Mouse (Mus musculus): ENCODE data around the gene Camkk2. TPM values are rescaled to one million over a fixed set of nuclear protein-coding genes. Genes with fewer than 3 reads are reported as not detected.

Camkk2 gene
- polyA plus RNA-seq, 1 experiment: 26.2 TPM

- no peaks in the 10 kb centered on the region for H3K4me1 ChIP-seq (ENCODE audit: control insufficient read depth, insufficient read depth, low read length)
- no peak overlapping the region for H3K27ac ChIP-seq (ENCODE audit: insufficient read depth, low read length)
- peak; percentile 19 for TF ChIP-seq CTCF (IDR thresholded peaks at IDR 0.05; ENCODE audit: low read depth, low read length)
- TF ChIP-seq POLR2A (IDR thresholded peaks at IDR 0.05; ENCODE audit: insufficient read depth, low read length): no peak
- peaks cover 6% of the 10 kb centered on the region; the same call in 1 of the 2 replicates for H3K9me3 ChIP-seq (replicated peaks; ENCODE audit: control insufficient read depth, insufficient read depth, low read length, poor library complexity, severe bottlenecking)
- no peak overlapping the region for H3K9ac ChIP-seq (ENCODE audit: low read depth, poor library complexity, severe bottlenecking)
- no peaks in the 10 kb centered on the region for H3K27me3 ChIP-seq (ENCODE audit: control insufficient read depth, insufficient read depth, low read length, poor library complexity, severe bottlenecking)
- no peaks in the 10 kb centered on the region for H3K36me3 ChIP-seq (ENCODE audit: control insufficient read depth, insufficient read depth, low read length, poor library complexity, severe bottlenecking)
- H3K4me3 ChIP-seq (ENCODE audit: low read depth, low read length): no peak overlapping the region
Measured at GRCm38 (mm10) chr5:122716793-122717192, 62.4 kb downstream of the Camkk2 start.

- no peak overlapping the region for H3K27ac ChIP-seq (ENCODE audit: insufficient read depth, low read length)
- no peaks in the 10 kb centered on the region for H3K4me1 ChIP-seq (ENCODE audit: control insufficient read depth, insufficient read depth, low read length)
- H3K27me3 ChIP-seq (ENCODE audit: control insufficient read depth, insufficient read depth, low read length, poor library complexity, severe bottlenecking): no peaks in the 10 kb centered on the region
- no peak overlapping the region for H3K4me3 ChIP-seq (ENCODE audit: low read depth, low read length)
- no peaks in the 10 kb centered on the region for H3K36me3 ChIP-seq (ENCODE audit: control insufficient read depth, insufficient read depth, low read length, poor library complexity, severe bottlenecking)
- H3K9me3 ChIP-seq (replicated peaks; ENCODE audit: control insufficient read depth, insufficient read depth, low read length, poor library complexity, severe bottlenecking): peaks cover 6% of the 10 kb centered on the region; the same call in 1 of the 2 replicates
- TF ChIP-seq EP300 (IDR thresholded peaks at IDR 0.05; ENCODE audit: insufficient read depth, low read depth, low read length) (no peak), CTCF (IDR thresholded peaks at IDR 0.05; ENCODE audit: low read depth, low read length) (no peak), POLR2A (IDR thresholded peaks at IDR 0.05; ENCODE audit: insufficient read depth, low read length) (no peak)
- H3K9ac ChIP-seq (ENCODE audit: low read depth, poor library complexity, severe bottlenecking): no peak overlapping the region
Measured at GRCm38 (mm10) chr5:122715723-122716122, 63.5 kb downstream of the Camkk2 start.

GRCm38 (mm10) chr5:122708819-122709218, 70.4 kb downstream of the Camkk2 start:
- peaks cover 6% of the 10 kb centered on the region; the same call in 1 of the 2 replicates for H3K9me3 ChIP-seq (replicated peaks; ENCODE audit: control insufficient read depth, insufficient read depth, low read length, poor library complexity, severe bottlenecking)
- no peak for TF ChIP-seq POLR2A (IDR thresholded peaks at IDR 0.05; ENCODE audit: insufficient read depth, low read length)
- no peak for TF ChIP-seq EP300 (IDR thresholded peaks at IDR 0.05; ENCODE audit: insufficient read depth, low read depth, low read length)
- no peak for TF ChIP-seq CTCF (IDR thresholded peaks at IDR 0.05; ENCODE audit: low read depth, low read length)

GRCm38 (mm10) chr5:122707276-122708181, 71.7 kb downstream of the Camkk2 start, which contains the start of gene P2rx4:
Gene P2rx4, plus strand, starts transcription at chr5:122707544.
- Histone ChIP-seq H3K36me3 (ENCODE audit: control insufficient read depth, insufficient read depth, low read length, poor library complexity, severe bottlenecking) (no peaks in the 10 kb centered on the region), H3K4me1 (ENCODE audit: control insufficient read depth, insufficient read depth, low read length) (no peaks in the 10 kb centered on the region), H3K9ac (ENCODE audit: low read depth, poor library complexity, severe bottlenecking) (peak within 1 kb of the TSS; percentile 40), H3K27me3 (ENCODE audit: control insufficient read depth, insufficient read depth, low read length, poor library complexity, severe bottlenecking) (no peaks in the 10 kb centered on the region), H3K4me3 (ENCODE audit: low read depth, low read length) (peak within 1 kb of the TSS; percentile 76), H3K9me3 (replicated peaks; ENCODE audit: control insufficient read depth, insufficient read depth, low read length, poor library complexity, severe bottlenecking) (no peaks in the 10 kb centered on the region), H3K27ac (ENCODE audit: insufficient read depth, low read length) (peak within 1 kb of the TSS; percentile 12; the same call in 1 of the 2 replicates)
- TF ChIP-seq CTCF (IDR thresholded peaks at IDR 0.05; ENCODE audit: low read depth, low read length) (peak; percentile 21), POLR2A (IDR thresholded peaks at IDR 0.05; ENCODE audit: insufficient read depth, low read length) (no peak), EP300 (IDR thresholded peaks at IDR 0.05; ENCODE audit: insufficient read depth, low read depth, low read length) (peak; percentile 68; the same call in 1 of the 2 replicates)

More at GRCm38 (mm10) chr5:122708819-122709218, 70.4 kb downstream of the Camkk2 start:
- Histone ChIP-seq H3K36me3 (ENCODE audit: control insufficient read depth, insufficient read depth, low read length, poor library complexity, severe bottlenecking) (no peaks in the 10 kb centered on the region), H3K9ac (ENCODE audit: low read depth, poor library complexity, severe bottlenecking) (no peak overlapping the region), H3K27ac (ENCODE audit: insufficient read depth, low read length) (no peak overlapping the region), H3K4me3 (ENCODE audit: low read depth, low read length) (no peak overlapping the region), H3K4me1 (ENCODE audit: control insufficient read depth, insufficient read depth, low read length) (no peaks in the 10 kb centered on the region), H3K27me3 (ENCODE audit: control insufficient read depth, insufficient read depth, low read length, poor library complexity, severe bottlenecking) (no peaks in the 10 kb centered on the region)

GRCm38 (mm10) chr5:122706917-122707275, 72.3 kb downstream of the Camkk2 start:
- H3K27me3 ChIP-seq (ENCODE audit: control insufficient read depth, insufficient read depth, low read length, poor library complexity, severe bottlenecking): no peaks in the 10 kb centered on the region
- TF ChIP-seq EP300 (IDR thresholded peaks at IDR 0.05; ENCODE audit: insufficient read depth, low read depth, low read length): no peak
- TF ChIP-seq POLR2A (IDR thresholded peaks at IDR 0.05; ENCODE audit: insufficient read depth, low read length): no peak
- TF ChIP-seq CTCF (IDR thresholded peaks at IDR 0.05; ENCODE audit: low read depth, low read length): no peak
- H3K9me3 ChIP-seq (replicated peaks; ENCODE audit: control insufficient read depth, insufficient read depth, low read length, poor library complexity, severe bottlenecking): no peaks in the 10 kb centered on the region
- H3K36me3 ChIP-seq (ENCODE audit: control insufficient read depth, insufficient read depth, low read length, poor library complexity, severe bottlenecking): no peaks in the 10 kb centered on the region
- H3K4me1 ChIP-seq (ENCODE audit: control insufficient read depth, insufficient read depth, low read length): no peaks in the 10 kb centered on the region
- H3K4me3 ChIP-seq (ENCODE audit: low read depth, low read length): peak overlapping the region; percentile 76
- H3K27ac ChIP-seq (ENCODE audit: insufficient read depth, low read length): no peak overlapping the region
- peak overlapping the region; percentile 40 for H3K9ac ChIP-seq (ENCODE audit: low read depth, poor library complexity, severe bottlenecking)

GRCm38 (mm10) chr5:122705174-122705573, 74.0 kb downstream of the Camkk2 start:
- Histone ChIP-seq H3K27me3 (ENCODE audit: control insufficient read depth, insufficient read depth, low read length, poor library complexity, severe bottlenecking) (no peaks in the 10 kb centered on the region), H3K4me1 (ENCODE audit: control insufficient read depth, insufficient read depth, low read length) (no peaks in the 10 kb centered on the region), H3K9ac (ENCODE audit: low read depth, poor library complexity, severe bottlenecking) (no peak overlapping the region), H3K9me3 (replicated peaks; ENCODE audit: control insufficient read depth, insufficient read depth, low read length, poor library complexity, severe bottlenecking) (no peaks in the 10 kb centered on the region), H3K4me3 (ENCODE audit: low read depth, low read length) (no peak overlapping the region), H3K36me3 (ENCODE audit: control insufficient read depth, insufficient read depth, low read length, poor library complexity, severe bottlenecking) (no peaks in the 10 kb centered on the region), H3K27ac (ENCODE audit: insufficient read depth, low read length) (no peak overlapping the region)
- TF ChIP-seq POLR2A (IDR thresholded peaks at IDR 0.05; ENCODE audit: insufficient read depth, low read length): no peak
- no peak for TF ChIP-seq EP300 (IDR thresholded peaks at IDR 0.05; ENCODE audit: insufficient read depth, low read depth, low read length)
- TF ChIP-seq CTCF (IDR thresholded peaks at IDR 0.05; ENCODE audit: low read depth, low read length): no peak
